Mouse (Mus musculus): ENCODE results near the gene Kel.
A peak's percentile ranks its signal among the peaks of the same experiment; 100 is the strongest.

The Kel gene

DNA sequence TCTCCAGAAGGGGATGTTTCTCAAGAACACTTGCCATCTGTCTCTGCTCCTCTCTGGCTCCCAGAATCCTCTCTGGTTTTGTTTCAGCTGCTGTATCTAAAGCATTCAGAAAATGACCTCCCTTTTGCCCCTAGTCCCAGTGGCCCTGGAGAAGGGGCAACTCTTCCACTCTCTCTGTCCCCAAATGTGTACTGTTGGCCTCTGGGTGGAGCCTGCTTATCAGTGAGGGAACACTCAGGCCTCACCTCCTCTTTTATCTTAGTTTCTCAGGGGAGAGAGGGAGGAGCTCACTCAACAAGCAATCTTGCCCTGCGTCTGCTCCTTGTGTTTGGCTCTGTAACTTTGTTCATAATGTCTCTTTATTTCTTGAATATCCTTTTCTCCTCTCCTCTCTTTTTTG, at the start of gene Kel:
Gene Kel (minus strand): TSS at position 217 of the 400 bp plus-strand sequence.
- no peak for DNase-seq (ENCODE audit: low read depth, low spot score)

DNA sequence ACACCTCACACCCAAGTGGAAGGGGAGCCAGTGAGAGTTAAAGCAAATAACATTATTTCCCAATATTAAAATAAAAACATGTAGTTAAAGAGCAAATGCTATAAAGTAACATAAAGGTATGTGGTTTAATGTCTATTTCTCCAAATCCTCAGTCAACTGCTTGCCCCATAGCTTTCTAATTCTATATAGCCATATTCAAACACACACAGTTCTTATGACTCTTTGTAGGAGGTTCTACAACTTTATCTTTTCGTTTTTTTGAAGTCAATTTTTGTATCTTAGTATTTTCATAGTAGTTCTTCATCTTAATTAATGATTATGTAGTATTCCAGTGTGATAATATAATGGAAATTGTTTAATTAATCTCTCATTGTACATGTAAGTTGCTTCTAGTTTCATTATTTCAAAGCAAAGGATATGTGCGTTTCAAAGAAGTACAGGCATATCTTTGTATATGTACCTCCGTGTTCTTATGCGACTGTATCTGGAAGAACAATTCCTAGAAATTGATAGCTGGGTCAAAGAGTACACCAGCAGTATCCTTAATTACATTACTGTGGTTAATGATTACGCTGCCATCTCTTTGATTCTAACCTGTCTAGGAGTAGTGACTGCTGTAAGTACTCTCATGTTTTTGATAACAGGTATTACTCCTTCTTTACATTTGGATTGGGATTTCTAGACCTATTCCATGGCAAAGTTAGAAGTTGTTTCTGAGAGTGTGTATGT, 40.7 kb upstream of the Kel start:
- no peak for DNase-seq (ENCODE audit: low read depth, low spot score)

DNA sequence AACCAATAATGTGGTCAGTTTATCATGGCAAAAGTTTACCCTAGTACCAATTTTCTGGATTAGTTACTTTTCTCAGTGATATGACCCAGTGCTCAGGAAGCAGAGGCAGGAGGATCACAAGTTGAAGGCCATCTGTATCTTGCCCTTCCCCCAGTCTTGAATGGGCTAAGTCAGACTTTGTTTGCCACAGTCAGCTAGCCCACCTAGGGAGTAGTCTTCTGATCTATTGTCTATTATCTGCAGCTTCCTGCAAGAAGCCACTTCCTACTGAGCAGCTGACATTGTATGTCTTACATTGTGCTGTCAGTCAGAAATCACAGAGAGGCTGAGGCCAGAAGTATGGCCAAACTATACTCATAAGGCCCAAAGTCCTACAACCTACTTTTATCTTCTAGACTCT, 37.0 kb upstream of the Kel start:
- no peak for DNase-seq (ENCODE audit: low read depth, low spot score)

DNA sequence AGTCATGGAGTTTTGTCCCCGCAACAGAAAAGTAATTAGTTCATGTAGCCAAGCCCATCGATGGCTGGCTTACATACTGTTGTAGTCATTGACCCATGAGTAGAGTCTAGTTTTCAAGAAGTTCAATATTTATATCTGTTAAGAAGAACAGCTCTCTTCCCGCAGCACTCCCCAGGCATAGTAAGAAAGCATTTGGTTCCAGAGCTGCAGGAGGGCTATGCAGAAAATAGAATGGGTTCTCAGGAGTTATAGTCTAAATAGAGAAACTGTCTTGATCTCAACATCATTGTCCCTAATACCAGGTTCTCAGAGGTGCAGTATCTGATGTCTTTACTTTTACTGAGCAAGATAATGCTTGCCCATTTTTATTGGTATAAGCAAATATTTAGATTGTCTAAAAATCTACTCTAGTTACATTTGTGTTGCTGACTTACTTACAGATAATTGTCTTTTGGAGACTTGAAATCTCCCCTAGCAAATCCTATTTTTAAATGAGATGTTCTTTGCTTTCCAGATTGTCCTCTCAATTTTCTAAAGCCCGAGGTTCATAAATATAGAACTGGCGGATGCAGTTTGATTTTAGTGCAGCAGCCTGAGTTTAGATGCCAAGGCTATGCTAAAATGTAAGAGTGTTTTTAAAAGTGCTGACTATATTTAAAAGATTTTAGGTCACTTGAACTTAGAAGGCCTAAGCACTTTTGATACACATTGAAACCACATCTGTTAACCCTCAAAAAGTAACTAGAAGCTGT, 30.8 kb upstream of the Kel start:
- DNase-seq (ENCODE audit: low read depth, low spot score), result no peak

DNA sequence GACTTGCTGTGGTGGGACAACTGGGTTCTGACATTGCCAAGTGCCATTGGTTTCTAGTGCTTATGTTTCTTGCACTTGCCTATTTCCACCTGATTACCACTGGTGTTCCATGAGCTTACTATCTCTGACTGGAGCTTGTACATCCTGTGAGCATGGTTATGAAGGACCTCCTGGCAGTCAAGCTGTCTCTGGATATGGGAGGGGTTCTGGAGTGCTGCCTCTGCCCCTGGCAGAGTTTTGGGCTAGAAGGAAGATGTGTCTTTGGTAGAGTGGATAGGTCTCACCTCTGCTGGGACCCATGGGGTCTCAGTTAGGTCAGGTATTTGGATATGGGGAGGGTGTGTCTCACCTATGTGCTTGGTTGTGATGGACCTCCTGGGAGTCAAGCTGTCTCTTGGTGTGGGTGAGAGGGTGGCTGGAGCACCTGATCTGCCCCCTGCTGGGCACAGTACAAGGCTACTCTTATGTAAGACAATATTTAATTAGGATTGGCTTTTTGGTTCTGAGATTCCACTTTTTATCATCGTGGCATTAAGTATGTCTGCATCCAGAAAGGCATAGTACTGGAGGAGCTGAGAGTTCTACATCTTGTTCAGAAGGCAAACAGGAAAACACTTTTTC, 24.0 kb upstream of the Kel start:
- DNase-seq (ENCODE audit: low read depth, low spot score), result peak; percentile 70

DNA sequence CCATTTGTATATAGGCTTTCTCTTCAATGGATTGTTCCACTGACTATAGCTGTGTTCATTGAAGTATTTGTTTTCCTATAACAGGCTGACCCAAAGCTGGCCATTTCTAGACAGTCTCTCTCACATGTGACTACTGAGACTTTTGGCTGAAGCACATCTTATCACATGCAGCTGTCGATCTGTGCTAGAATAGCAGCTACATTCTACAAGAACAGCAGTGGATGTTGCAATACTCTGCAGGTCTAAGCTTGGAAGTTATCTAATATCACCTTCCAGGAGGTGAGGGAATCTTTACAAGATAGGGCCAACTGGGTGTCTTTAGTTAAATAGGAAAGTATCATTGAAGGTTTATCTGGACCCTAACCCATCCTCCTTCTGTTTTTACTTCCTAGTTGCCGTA, 17.3 kb upstream of the Kel start:
- DNase-seq (ENCODE audit: low read depth, low spot score), result no peak

DNA sequence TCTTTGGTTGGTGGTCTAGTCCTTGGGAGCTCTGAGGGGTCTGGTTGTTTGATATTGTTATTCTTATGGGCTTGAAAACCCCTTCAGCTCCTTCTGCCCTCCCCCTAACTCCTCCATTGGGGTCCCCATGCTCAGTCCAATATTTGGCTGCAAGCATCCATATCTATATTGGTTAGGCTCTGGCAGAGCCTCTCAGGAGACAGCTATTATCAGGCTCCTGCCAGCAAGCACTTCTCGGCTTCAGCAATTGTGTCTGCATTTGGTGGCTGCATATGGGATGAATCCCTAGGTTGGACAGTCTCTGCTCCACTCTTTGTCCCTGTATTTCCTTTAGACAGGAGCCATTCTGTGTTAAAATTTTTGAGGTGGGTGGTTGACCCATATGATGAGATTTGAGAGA, 6.1 kb upstream of the Kel start:
- no peak for DNase-seq (ENCODE audit: low read depth, low spot score)

DNA sequence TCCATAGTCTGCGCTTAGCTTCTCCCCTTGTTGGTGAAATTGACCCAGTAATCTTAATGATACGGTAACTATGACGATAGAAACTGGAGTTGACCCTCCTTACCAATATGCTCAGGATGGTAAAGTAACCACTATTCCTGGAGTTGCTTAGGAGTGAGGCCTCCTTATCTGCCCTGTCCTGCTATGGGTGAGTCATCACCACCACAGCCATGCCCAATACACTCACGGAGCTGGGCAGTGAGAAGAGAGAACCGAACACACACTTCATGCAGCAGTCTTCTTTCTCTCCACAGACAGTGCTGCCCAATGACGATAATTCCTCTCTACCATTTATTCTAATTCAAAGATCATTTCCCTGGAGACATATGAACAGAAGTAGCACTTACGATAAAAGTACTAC, 2.1 kb upstream of the Kel start:
- DNase-seq (ENCODE audit: low read depth, low spot score), result no peak

DNA sequence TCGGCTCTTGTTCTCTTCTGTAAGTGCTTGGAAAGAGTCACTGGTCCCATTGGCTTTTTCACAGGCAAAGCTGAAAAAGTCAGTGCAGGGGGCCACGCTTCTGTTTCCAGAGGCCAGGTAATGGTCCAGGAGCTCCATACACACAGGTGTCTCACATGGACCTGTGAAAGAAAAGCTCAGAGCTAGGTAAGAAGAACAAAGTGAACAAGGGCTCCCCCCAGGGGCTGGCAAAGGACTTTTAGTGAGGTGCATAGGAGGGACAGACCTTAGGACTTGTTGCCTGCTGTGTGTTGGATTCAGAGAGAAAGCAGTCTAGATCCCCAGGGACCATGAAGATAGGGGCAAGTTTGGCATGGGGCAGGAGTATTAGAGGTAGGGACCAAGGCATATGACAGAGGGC, 1.2 kb downstream of the Kel start:
- peak; percentile 63 for DNase-seq (ENCODE audit: low read depth, low spot score)

DNA sequence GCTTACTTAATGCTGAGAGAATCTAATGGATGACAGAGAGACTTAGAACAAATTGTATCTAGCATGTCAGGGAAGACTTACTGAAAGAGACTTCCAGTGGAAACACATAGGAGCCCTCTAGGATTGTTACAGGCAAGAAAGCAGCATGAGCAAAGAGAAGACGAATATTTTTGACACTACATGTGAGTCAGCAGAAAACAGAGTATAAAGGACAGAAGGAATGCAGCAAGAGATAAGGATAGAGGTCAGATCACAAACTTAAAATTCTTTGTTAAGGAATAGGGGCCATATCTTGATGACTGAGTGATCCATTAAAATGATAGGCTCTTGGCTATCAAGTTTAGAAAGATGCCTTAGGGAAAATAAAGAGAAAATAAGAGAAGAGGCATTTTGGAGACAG, 2.9 kb downstream of the Kel start:
- no peak for DNase-seq (ENCODE audit: low read depth, low spot score)

DNA sequence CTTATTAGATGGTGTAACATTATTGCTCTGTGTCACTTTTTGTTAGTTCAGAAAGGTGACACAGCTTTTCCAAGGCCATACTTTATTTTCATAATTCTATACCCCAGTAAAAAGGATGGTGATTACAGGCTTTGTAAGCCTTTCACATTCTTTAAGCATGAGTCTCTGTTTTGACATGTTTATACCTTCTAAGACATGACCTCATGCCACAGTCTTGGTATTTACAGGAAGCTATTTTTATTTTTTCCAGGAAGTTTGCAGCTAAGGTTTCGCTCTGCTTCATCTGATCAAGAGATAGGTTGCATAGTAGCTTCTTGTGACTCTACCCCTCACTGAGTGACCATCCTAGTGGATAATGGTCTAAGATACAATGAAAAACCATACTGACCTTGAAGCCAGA, 9.7 kb downstream of the Kel start:
- DNase-seq (ENCODE audit: low read depth, low spot score), result no peak

DNA sequence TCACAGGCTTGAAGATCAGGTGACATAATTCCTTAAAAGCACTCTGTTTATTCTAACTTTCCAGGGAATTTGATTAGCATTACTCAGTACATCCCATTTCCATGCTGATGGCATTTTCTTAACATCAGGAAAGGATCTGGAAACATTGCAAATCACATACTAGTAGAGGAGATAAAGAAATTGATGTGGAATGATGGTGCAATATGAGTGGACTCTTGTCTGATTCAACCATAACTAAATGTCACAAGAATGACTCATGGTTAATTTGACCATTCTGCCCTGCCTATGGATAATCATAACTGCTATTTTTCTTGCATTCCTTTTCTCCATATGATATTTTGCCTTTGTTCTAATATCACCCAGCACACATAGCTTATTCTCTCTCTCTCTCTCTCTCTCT, 11.9 kb downstream of the Kel start:
- DNase-seq (ENCODE audit: low read depth, low spot score), result no peak

DNA sequence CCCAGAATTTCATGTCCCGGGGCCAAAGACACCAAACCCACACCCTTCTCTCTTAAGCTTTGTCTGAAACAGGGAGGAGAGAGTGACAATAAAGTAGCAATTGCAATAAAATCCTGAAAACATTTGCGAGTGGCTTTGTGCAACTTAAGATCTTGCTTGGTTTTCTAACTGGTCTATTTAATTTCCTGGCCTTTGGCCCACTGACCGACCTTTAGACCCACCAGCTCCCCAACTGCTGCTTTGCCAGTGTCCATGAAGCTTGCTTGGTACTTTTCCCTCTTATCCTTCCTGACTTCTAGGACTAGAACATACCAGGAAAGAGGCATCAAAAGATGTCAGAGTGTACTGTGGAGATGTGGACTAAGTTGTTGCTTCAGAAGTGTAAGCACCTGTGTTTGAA, 18.5 kb downstream of the Kel start:
- no peak for DNase-seq (ENCODE audit: low read depth, low spot score)

DNA sequence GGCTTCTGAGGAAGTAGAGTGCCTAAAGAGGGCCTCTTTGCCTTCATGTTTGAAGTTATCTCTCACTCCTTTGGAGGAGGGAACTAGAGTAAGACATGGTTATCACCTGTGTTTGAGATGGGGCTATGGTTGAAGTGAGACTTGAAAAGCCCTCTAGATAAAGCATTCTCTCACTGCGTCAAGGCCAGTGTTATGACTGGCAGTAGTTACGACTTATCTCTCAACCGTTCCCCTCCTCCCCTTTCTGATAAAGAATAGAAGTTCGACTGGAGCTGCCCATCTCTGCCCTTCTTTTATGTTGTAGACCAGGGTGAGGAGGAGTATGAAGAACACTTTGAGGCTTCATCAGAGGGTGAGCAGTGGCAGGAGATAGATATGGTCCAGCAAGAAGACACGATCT, 19.2 kb downstream of the Kel start:
- DNase-seq (ENCODE audit: low read depth, low spot score), result no peak

DNA sequence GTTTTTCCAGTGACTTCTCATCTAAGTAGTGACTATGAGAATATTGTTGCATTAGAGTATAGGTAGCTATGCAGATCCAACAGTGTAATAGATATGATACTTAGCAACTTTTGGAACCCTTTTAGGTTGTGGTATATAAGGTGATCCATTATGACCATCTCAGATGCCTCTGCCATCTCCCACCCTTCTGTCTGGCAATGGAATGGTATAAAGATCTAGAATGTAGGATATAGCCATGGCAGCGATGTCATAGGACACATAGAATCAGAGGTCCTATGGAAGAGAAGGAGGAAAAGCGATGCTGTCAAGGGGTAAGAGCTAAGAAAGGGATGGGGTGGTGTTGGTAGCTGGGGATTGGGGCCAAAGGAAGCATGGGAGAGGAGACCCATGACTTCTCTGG, 20.0 kb downstream of the Kel start, which contains the start of gene Llcfc1:
Gene Llcfc1 (plus strand): TSS at position 301 of the 400 bp plus-strand sequence.
- no peak for DNase-seq (ENCODE audit: low read depth, low spot score)

DNA sequence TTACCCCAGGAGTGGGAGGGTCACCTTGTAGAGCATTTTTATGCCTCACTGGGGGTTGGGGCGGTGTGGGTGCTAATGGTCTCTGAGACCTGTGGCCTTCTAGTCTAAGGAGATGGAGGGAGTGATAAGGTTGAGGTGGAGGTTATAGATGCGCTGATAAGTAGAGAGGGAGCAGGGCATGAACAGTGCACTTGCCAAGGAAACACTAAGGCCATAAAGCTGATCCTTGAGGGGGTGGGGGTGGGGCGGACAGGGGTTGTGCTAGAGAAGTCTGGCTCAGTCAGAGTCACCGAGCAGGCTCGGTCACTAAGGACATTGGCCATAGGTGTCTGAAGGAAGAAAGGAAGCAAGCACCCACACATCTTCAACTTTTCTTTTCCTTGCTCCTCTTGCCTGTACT, 22.5 kb downstream of the Kel start:
- no peak for DNase-seq (ENCODE audit: low read depth, low spot score)

DNA sequence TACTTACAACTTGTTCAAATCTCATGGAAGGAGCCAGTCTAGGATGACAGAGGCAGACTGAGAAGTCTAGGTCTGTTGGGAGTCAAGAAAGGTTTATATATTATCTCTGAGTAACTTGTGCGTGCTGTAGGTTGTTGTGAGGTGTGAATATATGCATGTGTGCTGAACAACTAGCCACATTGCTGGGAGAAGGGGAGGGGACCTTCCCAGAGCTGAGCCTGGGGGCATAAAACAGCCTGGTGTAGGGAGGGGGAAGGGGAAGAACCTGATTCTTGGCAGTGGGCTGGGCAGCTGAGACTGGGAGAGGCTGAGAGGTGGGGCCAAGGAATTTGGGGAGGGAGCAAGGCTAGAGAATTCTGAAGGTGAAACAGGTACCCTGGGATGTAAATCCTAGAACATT, 23.5 kb downstream of the Kel start, which contains the start of gene Trpv5:
Gene Trpv5 (minus strand): TSS at position 101 of the 400 bp plus-strand sequence.
- DNase-seq (ENCODE audit: low read depth, low spot score), result no peak

DNA sequence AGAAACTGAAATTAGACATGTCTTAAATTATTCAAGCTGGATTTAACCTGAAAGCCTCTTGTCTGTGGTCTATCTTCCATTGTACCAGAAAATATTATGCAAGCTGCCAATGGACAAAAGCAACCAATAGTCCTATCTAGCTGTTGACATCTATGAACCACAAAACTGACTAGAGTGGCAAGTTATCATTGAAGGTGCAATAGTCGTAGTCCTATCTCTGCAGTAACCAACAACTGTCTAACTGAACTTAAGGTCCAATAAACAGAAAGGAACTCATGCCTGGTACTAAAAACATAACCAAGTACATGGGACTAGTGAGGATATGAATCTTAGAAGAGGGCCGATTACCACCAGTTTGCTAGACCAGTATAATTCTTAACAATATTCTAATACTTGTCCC, 27.6 kb downstream of the Kel start:
- DNase-seq (ENCODE audit: low read depth, low spot score), result no peak

DNA sequence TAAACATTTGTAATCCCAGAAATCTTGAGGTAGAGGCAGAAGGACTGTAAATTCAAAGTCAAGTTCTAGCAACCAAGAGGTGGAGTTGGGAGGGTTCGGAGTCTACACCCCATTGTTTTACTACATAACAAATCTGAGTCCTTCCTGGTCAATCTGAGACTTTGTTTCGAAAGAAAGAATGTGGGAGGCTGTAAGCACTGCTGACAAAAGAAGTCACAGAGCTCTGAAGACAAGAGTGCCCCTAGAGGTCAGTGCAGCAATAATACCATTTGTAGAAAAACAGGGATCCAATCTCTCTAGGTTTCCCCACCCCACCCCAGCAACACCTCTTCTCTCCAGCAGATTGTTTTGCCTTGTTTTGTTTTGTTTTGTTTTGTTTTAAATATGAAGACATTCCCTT, 41.8 kb downstream of the Kel start:
- peak; percentile 62 for DNase-seq (ENCODE audit: low read depth, low spot score)

DNA sequence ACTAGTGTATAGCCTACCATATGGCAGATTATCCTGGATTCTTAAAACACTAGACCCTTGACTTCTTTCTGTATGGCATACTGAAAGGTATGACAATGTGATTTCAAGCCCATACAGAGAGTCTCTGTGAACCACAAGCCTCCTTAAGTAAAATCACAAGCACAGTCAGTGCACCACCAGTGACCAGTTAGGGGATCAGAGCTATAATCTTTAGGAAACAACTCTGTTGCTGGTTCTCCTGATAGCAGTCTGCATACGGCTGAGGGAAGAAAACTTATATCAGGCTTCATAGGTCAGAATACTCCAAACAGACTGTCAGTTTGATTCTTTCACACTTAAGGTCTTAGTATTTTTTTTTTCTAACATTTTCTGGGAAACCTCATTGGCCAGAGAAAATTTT, 45.7 kb downstream of the Kel start:
- DNase-seq (ENCODE audit: low read depth, low spot score), result no peak

DNA sequence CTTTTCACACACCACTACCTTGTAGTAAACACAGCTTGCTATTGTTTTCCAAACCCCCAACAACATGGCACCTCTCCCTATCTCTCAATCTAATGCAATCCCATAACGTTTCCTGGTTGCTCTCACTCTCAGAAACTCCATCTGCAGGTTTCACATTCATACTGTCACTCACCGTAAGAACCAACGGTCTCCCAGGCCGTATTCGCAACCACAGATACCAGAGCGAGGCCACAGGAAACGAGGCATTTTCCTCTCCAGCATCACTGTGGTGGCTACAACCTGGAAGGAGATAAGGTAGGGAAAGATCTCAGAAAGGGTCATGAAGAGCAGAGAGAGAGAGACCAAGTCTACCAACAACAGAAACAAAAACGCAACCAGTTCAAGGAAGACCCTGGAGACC, 49.5 kb downstream of the Kel start:
- peak; percentile 14 for DNase-seq (ENCODE audit: low read depth, low spot score)

DNA sequence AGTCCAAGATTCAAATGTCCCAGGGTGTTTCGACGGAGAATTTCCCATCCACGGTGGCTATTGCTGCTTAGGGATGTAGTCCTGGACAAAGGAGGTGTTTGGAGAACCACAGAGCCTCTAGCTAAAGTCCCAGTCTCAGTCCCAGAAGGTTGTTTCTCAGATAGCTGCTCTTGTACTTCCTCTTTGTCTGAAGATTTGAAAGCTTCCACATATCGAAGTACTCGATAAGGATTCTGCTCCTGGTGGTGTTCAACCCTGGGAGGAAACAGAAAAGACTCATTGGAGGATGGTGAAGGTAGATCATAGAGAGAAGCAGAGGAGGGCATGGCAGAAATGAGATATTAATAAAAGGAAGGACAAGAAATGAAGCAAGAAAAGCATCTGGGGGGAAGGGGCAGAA, 51.0 kb downstream of the Kel start:
- no peak for DNase-seq (ENCODE audit: low read depth, low spot score)

DNA sequence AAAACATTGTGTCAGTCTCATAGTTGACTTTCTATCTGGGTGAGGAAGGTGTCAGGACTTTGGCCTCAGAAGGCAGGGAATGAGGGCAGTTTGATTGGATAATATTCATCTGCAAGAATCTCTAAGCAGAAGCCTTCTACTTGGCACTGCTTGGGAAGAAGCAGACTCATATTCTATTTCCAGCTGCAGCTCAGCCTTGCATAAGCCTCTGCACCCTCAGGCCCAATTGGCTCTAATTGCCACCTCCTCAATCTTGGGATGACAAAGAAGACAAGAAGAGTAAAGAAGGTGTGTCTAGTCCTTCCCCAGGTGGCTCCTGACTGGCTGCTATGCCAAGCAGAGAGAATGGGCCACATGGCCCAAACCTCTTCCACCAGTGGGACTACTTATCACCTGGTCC, 57.5 kb downstream of the Kel start:
- DNase-seq (ENCODE audit: low read depth, low spot score), result no peak

Measured in CD4-positive, CD25-positive, alpha-beta regulatory T cell, adult 2 months (primary cell).